Mouse (Mus musculus) stomach, postnatal 0 days (tissue): ENCODE results near the gene Ski. TPM values are rescaled to one million over a fixed set of nuclear protein-coding genes. Genes with fewer than 3 reads are reported as not detected.

Experiments used
- ATAC-seq: fragments of 200-750 bp; cut with Nextera tagmentation; 2 replicates; pipeline ENCODE4 v1.8.0; 2017; ENCODE audit not compliant: low FRiP score, low TSS enrichment
- DNase-seq: peaks from one replicate; pipeline ENCODE4 v3.0.0-alpha.2; 2016; ENCODE audit warnings: low spot score
- H3K27ac ChIP-seq: fragments of 300-500 bp; sonication (generic); replicated peaks from 2 replicates; pipeline ENCODE4 v1.5.1; 2014; ENCODE audit warnings: mild to moderate bottlenecking, control low read depth
- H3K27me3 ChIP-seq: fragments of 300-500 bp; sonication (generic); 2 replicates; pipeline ENCODE4 v1.6.1; 2014; ENCODE audit warnings: low read length; ENCODE audit not compliant: control insufficient read depth, insufficient read depth
- H3K36me3 ChIP-seq: fragments of 300-500 bp; sonication (generic); 2 replicates; pipeline ENCODE4 v1.6.1; 2014; ENCODE audit warnings: low read length, mixed read lengths; ENCODE audit not compliant: control insufficient read depth, insufficient read depth
- H3K4me1 ChIP-seq: fragments of 300-500 bp; sonication (generic); replicated peaks from 2 replicates; pipeline ENCODE4 v1.6.1; 2014; ENCODE audit warnings: antibody characterized with exemption; ENCODE audit not compliant: control insufficient read depth, insufficient read depth
- H3K4me2 ChIP-seq: fragments of 300-500 bp; sonication (generic); replicated peaks from 2 replicates; pipeline ENCODE4 v1.6.1; 2014; ENCODE audit warnings: low read depth, mild to moderate bottlenecking, control low read depth, moderate library complexity
- H3K4me3 ChIP-seq: fragments of 300-500 bp; sonication (generic); 2 replicates; pipeline ENCODE4 v1.5.1; 2014; ENCODE audit warnings: low read depth, low read length, control low read depth
- H3K9ac ChIP-seq: fragments of 300-500 bp; sonication (generic); 2 replicates; pipeline ENCODE4 v1.6.1; 2014; ENCODE audit warnings: mild to moderate bottlenecking, low read length, control low read depth, mixed read lengths
- H3K9me3 ChIP-seq: fragments of 300-500 bp; sonication (generic); 2 replicates; pipeline ENCODE4 v1.6.1; 2016; ENCODE audit warnings: low read length; ENCODE audit not compliant: control insufficient read depth
- CTCF ChIP-seq: IDR thresholded peaks from 2 replicates; pipeline ENCODE4 v1.5.1; 2016; ENCODE audit warnings: antibody characterized with exemption, low read depth, mild to moderate bottlenecking, moderate library complexity
- EP300 ChIP-seq: optimal IDR thresholded peaks from 2 replicates; pipeline ENCODE3; 2016; ENCODE audit warnings: antibody characterized with exemption
- WGBS: fragments of 180-500 bp; shearing (Covaris S2); extraction: QIAGEN DNeasy Blood & Tissue Kit; methylation state at CpG from one replicate; pipeline ENCODE4 v1.1.7; 2014; 5-methylcytosine and 5-hydroxymethylcytosine counted together
- polyA plus RNA-seq: library from polyadenylated mRNA; unstranded; fragments of >200 nt; fragmentation: Nextera tagmentation; extraction: Ambion mirVana; gene quantifications from 2 replicates; pipeline ENCODE4 v1.2.1, GENCODE M21; 2015

Ski gene
- polyA plus RNA-seq, 1 experiment from 2014 or later = 9.7 TPM

DNA sequence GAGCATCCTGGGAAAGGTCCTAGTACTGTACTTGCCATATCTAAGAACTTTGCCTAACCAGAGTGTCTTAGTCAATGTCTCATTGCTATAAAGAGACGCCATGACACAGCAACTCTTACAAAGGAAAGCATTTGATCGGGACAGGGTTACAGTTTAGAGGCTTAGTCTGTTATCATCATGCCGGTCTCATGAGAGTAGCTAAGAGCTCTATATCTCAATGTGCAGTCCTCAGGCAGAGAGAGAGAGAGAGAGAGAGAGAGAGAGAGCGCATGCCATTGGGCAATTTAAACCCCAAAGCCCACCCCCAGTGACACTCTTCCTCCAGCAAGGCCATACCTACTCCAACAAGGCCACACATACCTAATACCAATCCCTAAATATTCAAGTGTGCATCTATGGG is 114.5 kb downstream of the Ski start:
- TF ChIP-seq EP300 (no peak), CTCF (no peak)
- ATAC-seq = no peak
- H3K4me1 ChIP-seq = no peaks in the 10 kb centered on the region
- no peaks in the 10 kb centered on the region for H3K27me3 ChIP-seq
- H3K36me3 ChIP-seq = no peaks in the 10 kb centered on the region
- H3K4me2 ChIP-seq = no peak overlapping the region
- no peak overlapping the region for H3K4me3 ChIP-seq
- H3K27ac ChIP-seq = no peak overlapping the region
- H3K9me3 ChIP-seq = no peaks in the 10 kb centered on the region
- no peak overlapping the region for H3K9ac ChIP-seq
- 91% methylated on average over 4 of the region's 4 CpGs for WGBS
- no peak for DNase-seq

Other genes starting within 250 kb of the Ski start
- 15.4 and 18.3 TPM in 2 replicates for gene Plch2, start 165.8 kb downstream of the Ski start, polyA plus RNA-seq
- 10.3 and 10.5 TPM in 2 replicates for gene Pex10, start 155.6 kb downstream of the Ski start, polyA plus RNA-seq
- gene Rer1, start 136.2 kb downstream of the Ski start, polyA plus RNA-seq = 182 and 185 TPM in 2 replicates
- gene Morn1, start 136.0 kb downstream of the Ski start, polyA plus RNA-seq = 3.2 and 3.6 TPM in 2 replicates
- gene Faap20, start 27.2 kb upstream of the Ski start, polyA plus RNA-seq = 43.5 and 46.3 TPM in 2 replicates
- 11.3 and 13.3 TPM in 2 replicates for gene Prkcz, start 138.8 kb upstream of the Ski start, polyA plus RNA-seq
- gene Gabrd, start 175.5 kb upstream of the Ski start, polyA plus RNA-seq = 0.05 TPM in 1 of 2 replicates, not detected in the other
- gene Cfap74, start 186.6 kb upstream of the Ski start, polyA plus RNA-seq = 0.34 and 0.79 TPM in 2 replicates
- gene Tmem52, start 246.5 kb upstream of the Ski start, polyA plus RNA-seq = 0.21 TPM in 1 of 2 replicates, not detected in the other